Mouse (Mus musculus) midbrain, embryonic 11.5 days (tissue): ENCODE measurements at regions not wholly inside any gene's neighbourhood (a gene's known extent, or its start where the extent isn't known, plus 50 kb on each side); places are given as distances from the start of the nearest gene placed in this dataset.
A peak's percentile ranks its signal among the peaks of the same experiment; 100 is the strongest.
"Not testable (repeated sequence)": the region's sequence is repeated elsewhere in the genome, so short reads cannot be mapped to it uniquely, and the experiment has no call there.

Experiments used
- ATAC-seq: fragments of 200-750 bp; cut with Nextera tagmentation; 2 replicates; pipeline ENCODE4 v1.8.0; 2017; ENCODE audit warnings: moderate TSS enrichment, moderate library complexity; ENCODE audit not compliant: low FRiP score
- DNase-seq: peaks from one replicate; pipeline ENCODE4 v3.0.0; 2015; ENCODE audit warnings: low spot score; ENCODE audit errors: missing footprints
- H3K27ac ChIP-seq: fragments of 300-500 bp; sonication (generic); 2 replicates; pipeline ENCODE4 v1.5.1; 2014; ENCODE audit warnings: low read depth, low read length
- H3K27me3 ChIP-seq: fragments of 300-500 bp; sonication (generic); 2 replicates; pipeline ENCODE4 v1.6.1; 2014; ENCODE audit warnings: mild to moderate bottlenecking, low read length, moderate library complexity, mixed read lengths; ENCODE audit not compliant: control insufficient read depth, insufficient read depth
- H3K36me3 ChIP-seq: fragments of 300-500 bp; sonication (generic); 2 replicates; pipeline ENCODE4 v1.6.1; 2014; ENCODE audit warnings: mild to moderate bottlenecking, low read length, moderate library complexity, mixed read lengths; ENCODE audit not compliant: control insufficient read depth, insufficient read depth
- H3K4me1 ChIP-seq: fragments of 300-500 bp; sonication (generic); 2 replicates; pipeline ENCODE4 v1.6.1; 2014; ENCODE audit warnings: low read length; ENCODE audit not compliant: control insufficient read depth, insufficient read depth
- H3K4me2 ChIP-seq: fragments of 300-500 bp; sonication (generic); 2 replicates; pipeline ENCODE4 v1.6.1; 2014; ENCODE audit warnings: mild to moderate bottlenecking, moderate library complexity
- H3K4me3 ChIP-seq: fragments of 300-500 bp; sonication (generic); 2 replicates; pipeline ENCODE4 v1.5.1; 2014; ENCODE audit warnings: low read depth, low read length
- H3K9ac ChIP-seq: fragments of 300-500 bp; sonication (generic); 2 replicates; pipeline ENCODE4 v1.6.1; 2014; ENCODE audit warnings: low read length
- H3K9me3 ChIP-seq: fragments of 300-500 bp; sonication (generic); 2 replicates; pipeline ENCODE4 v1.6.1; 2016; ENCODE audit warnings: low read length; ENCODE audit not compliant: control insufficient read depth
- WGBS: fragments of 180-500 bp; shearing (Covaris S2); extraction: QIAGEN DNeasy Blood & Tissue Kit; methylation state at CpG from one replicate; pipeline ENCODE4 v1.1.7; 2014; 5-methylcytosine and 5-hydroxymethylcytosine counted together

DNA sequence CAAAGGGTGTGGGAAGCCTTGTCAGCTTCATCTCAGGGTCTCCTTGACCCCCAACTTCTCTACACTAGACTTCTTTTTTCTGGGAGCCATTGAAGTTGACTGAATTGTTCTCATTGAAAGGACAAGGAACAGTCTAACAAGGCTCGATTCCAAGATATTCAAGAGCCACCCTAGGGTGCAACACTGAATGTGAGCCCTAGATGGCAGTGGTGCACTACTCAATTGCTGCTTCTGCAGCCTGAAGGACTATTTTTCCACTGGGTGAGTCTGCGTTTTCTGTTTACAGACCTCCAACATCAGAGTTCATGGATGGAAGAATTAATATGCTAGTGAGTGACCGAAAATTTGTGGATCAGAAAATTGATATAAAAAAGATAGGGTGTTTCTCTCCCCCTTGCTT lies 161.5 kb downstream of the Hpcal1 start:
- H3K27me3 ChIP-seq, H3K9me3 ChIP-seq, H3K4me2 ChIP-seq, H3K4me1 ChIP-seq, H3K27ac ChIP-seq, H3K36me3 ChIP-seq, H3K4me3 ChIP-seq, ATAC-seq, H3K9ac ChIP-seq: not testable (repeated sequence)
- peak; percentile 79 for DNase-seq
- WGBS, result 56% methylated on average over 3 of the region's 3 CpGs

DNA sequence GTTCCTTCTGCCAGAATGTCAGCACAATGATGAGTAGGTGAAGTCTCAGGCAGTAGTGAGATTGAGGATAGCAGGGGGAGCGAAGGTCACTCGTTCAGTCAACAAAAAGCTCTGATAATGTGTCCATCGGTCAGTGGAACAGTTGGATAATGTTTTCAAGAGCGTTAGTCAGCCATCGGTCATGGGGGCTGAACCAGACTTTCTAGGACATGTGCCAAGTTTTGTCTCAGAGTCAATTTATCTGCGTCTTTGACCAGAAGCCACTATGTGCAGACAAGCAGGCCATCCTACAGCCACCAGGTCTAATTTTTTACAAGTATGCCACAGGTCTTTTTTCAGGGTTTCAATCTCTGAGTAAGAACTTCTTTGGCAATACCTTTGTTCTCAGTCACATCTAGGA lies 181.8 kb downstream of the Hpcal1 start:
- WGBS, result 87% methylated on average over 6 of the region's 6 CpGs
- H3K27ac ChIP-seq, H3K4me1 ChIP-seq, H3K9me3 ChIP-seq, H3K4me3 ChIP-seq, H3K9ac ChIP-seq, H3K36me3 ChIP-seq, DNase-seq, H3K4me2 ChIP-seq, ATAC-seq, H3K27me3 ChIP-seq: not testable (repeated sequence)

DNA sequence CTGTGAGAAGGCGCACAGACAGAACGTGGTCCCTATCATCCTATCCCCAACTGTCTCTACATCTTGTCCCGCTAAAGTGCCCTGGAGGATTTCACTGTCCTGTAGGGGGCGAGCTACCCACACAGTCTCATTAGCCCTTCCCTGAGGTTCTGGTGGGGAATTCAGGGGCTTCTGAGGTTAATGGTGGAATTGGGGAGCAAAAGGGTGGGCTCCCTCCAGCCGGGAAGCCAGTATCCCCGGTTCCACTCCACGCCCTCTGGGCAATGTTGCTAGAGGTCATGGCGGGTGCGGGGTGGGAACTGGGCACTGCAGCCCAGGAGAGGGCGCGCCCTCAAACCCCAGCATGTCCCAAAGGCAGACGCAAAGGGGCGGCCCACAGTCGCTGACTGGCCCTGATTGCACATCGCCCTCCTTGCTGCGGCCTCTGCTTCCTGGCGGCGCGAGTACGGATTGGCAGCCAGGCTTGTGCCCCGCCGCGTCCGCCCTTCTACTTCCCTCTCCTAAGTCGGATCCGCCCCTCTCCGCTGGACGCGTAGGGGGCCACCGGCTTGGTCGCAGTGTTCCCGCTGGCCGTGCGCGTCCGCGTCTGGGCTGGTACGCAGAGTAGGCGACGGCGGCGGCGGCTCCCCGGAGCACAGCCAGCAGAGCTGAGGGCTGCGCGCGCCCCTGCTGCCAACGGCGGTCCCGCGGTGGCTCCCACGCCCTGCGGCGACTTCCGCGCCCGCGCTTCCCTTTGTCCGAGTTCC lies 190.9 kb downstream of the Hpcal1 start:
- DNase-seq (peak; percentile 97), ATAC-seq (peak; percentile 100)
- no peaks in the 10 kb centered on the region for H3K36me3 ChIP-seq
- H3K9ac ChIP-seq, result peak overlapping the region; percentile 76
- H3K4me2 ChIP-seq, result peak overlapping the region; percentile 43
- H3K27me3 ChIP-seq, result no peaks in the 10 kb centered on the region
- H3K27ac ChIP-seq, result peak overlapping the region; percentile 38
- H3K9me3 ChIP-seq, result no peaks in the 10 kb centered on the region
- H3K4me3 ChIP-seq, result peak overlapping the region; percentile 60
- under 1% methylated on average over 59 of the region's 59 CpGs for WGBS
- no peaks in the 10 kb centered on the region for H3K4me1 ChIP-seq

DNA sequence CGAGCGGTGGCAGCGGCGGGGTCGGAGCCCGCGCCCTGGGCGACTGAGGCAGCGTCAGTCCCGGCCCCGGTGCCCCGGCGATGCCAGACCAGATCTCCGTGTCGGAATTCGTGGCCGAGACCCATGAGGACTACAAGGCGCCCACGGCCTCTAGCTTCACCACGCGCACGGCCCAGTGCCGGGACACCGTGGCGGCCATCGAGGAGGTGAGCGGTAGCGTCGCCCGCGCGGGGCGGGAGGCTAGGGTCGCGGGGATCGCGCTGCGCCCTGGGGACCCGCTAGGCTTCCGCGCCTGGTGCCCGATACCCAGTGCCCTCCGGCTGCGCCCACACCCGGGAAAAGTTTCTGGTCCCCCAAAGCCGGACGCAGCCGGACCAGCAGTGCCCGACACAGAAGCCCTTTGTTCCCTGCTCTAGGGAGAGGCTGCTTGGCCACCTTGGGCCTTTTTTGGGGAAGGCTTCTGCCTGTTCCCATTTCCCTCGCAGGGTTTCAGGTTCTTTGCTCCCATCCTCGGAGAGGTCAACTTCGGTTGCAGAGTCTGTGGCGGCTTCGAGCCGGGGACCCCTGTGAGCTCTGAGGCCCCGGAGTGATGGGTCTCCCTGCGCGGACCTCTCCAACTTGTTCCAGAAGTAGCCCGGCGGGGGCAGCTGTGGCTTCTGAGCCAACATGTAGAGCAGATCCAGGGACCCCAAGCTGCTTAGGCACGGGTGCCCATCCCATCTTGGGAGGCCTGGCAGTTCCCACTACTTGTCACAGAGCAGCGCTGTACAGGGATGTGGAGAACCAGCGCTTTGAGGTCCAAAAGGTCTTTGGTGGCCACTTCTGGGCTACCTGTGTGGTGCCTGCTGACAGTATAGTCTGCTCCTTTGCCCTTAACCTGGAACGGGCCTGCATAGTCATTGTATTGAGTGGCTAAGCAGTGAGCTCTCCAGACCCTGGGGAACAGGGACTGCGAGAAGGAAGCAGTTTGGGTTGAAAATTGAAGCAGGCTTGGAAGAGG lies 191.8 kb downstream of the Hpcal1 start:
- Histone ChIP-seq H3K9ac (peak overlapping the region; percentile 76), H3K4me2 (peak overlapping the region; percentile 43), H3K27ac (peak overlapping the region; percentile 38), H3K4me3 (peak overlapping the region; percentile 60)
- H3K4me1 ChIP-seq, H3K9me3 ChIP-seq, H3K36me3 ChIP-seq, ATAC-seq, H3K27me3 ChIP-seq: not testable (repeated sequence)
- WGBS, result 3% methylated on average over 61 of the region's 65 CpGs
- DNase-seq, result peak; percentile 92

DNA sequence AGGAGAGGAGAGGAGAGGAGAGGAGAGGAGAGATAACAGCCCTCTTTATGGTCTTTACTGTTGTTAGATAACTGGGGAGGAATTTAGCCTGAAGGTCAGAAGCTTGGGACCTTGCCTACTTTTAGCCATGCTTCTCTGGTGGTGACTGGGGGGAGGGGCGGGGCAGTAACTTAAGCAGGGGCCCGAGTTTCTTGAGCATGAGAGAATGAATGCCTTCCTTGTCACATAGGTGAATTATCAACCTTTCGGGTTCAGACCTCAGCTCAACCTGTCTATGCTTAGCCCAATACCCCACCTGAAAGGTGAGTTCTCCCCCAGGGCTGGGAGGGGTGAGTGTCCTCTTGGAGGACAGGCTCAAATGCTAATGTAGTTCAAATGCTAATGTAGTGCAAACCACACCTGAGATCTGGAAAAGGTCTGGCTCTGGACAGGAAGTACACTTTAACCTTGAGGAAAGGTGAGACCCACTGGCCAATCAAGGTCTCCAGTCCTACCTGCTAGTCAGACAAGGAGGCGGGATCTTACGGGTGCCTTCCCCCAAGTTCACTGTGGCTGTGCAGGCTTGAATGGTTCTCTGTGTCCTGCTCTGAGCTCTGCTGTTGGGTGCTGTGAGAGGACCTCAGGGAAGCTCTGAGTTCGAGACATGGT lies 201.1 kb downstream of the Hpcal1 start:
- ATAC-seq, H3K36me3 ChIP-seq, DNase-seq, H3K27me3 ChIP-seq, H3K4me2 ChIP-seq, H3K4me1 ChIP-seq, H3K4me3 ChIP-seq, H3K27ac ChIP-seq, H3K9ac ChIP-seq: not testable (repeated sequence)
- 96% methylated on average over 6 of the region's 6 CpGs for WGBS
- peaks cover 15% of the 10 kb centered on the region; the same call in 1 of the 2 replicates for H3K9me3 ChIP-seq

DNA sequence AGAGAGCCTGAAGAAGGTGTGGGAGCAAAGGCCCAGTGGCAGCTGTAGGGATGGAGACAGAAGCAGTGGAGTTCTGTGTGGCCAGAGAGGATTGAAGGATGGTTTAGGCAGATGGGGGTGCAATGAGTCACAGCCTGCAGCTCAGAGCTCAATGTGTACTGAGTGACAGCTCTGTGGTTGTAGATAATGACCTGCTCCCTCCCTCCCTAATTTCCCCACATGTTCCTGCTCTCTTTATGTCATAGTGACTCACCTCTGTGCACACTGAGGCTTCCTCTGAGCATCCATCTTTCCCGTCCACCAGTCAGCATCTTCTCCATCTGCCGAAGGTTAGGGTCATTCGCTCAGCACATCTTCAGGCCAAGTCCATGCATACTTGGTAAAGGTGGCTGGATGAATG lies 222.4 kb downstream of the Hpcal1 start:
- H3K36me3 ChIP-seq, H3K27me3 ChIP-seq, H3K9ac ChIP-seq, ATAC-seq, H3K27ac ChIP-seq, H3K4me2 ChIP-seq, DNase-seq, H3K4me3 ChIP-seq, H3K4me1 ChIP-seq, H3K9me3 ChIP-seq: not testable (repeated sequence)
- WGBS, result 93% methylated on average over 3 of the region's 3 CpGs
